In the genomic region with DNA sequence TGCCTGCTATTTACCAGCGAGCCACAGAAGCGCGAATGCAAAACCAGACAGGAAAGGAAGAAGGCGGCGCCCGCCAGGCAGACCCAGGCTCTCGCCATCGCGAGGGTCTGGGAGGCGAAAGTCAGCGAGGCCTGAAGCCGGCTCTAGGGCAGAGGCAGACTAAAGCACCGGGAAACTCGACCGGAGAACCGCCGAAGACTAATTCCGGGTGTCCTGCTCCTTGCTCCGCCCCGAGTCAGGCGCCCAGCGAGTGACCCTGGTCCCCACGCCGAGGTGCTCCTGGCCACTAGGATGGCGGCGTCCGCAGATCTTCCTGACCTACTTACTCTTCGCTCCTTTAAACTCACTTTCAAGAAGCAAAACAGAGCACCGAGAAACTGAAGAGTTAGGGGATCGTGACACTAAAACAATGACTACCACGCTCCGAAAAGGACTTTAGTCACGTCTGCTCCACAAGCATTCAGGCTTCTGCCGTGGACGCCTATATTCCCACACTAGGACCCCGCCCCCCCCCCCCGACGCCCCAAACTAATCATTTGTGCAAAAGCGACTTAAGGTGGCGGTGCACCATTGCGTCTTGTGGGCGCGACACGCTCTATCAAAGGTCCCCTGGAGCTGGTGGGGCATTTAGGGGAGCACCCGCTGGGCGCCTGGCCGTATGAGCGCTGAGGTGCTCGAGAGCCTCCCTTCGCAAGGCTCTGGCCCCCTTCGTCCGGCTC, we compare ENCODE assay signal across 8 mouse cellular contexts. TPM values are rescaled to one million over a fixed set of nuclear protein-coding genes. Genes with fewer than 3 reads are reported as not detected.
DNase-seq lines count a peak whose midpoint lies in the region; ATAC-seq and TF ChIP-seq lines count a peak whose summit lies in the region.

A gene (minus strand): TSS at position 287 of the 719 bp plus-strand sequence.
A gene (plus strand): TSS at position 621 of the 719 bp plus-strand sequence.

- peak within 1 kb of the TSS; percentile 86 to 90 for H3K4me3 ChIP-seq in ES-E14 (ENCODE audit: insufficient read depth in 1 of 2, low read depth in 1 of 2, low read length in 2 of 2, poor library complexity in 1 of 2, severe bottlenecking in 1 of 2)
- H3K4me3 ChIP-seq in forebrain, embryonic 15.5 days, result peak within 1 kb of the TSS; percentile 98
- H3K4me3 ChIP-seq in layer of hippocampus, adult 2 months, result peak within 1 kb of the TSS; percentile 99
- H3K4me3 ChIP-seq in lung, embryonic 14.5 days (ENCODE audit: low read depth, low read length), result peak within 1 kb of the TSS; percentile 83
- H3K4me3 ChIP-seq in olfactory bulb, adult 2 months (ENCODE audit: insufficient read depth, low read depth, low read length), result peak within 1 kb of the TSS; percentile 87
- H3K4me3 ChIP-seq in thymus, adult 2 months (ENCODE audit: control insufficient read depth, insufficient read depth, low read length), result peak within 1 kb of the TSS; percentile 66

- intact Hi-C loops in heart, postnatal 36 days (cut with DNase I), result loop anchor here (5.0 to 10.0 kb wide), 3 partner anchors 446 to 1898 kb away; a partner anchor contains a TSS

- WGBS in forebrain, embryonic 15.5 days, result under 1% methylated on average over 52 of the region's 52 CpGs
- WGBS in lung, embryonic 14.5 days, result under 1% methylated on average over 52 of the region's 52 CpGs
- WGBS in olfactory bulb, adult 2 months, result under 1% methylated on average over 52 of the region's 52 CpGs
- under 1% methylated on average over 52 of the region's 52 CpGs for WGBS in thymus, adult 2 months

- H3K9me3 ChIP-seq in ES-E14 (ENCODE audit: control insufficient read depth, insufficient read depth, low read depth, low read length), result no peaks in the 10 kb centered on the region
- no peaks in the 10 kb centered on the region for H3K9me3 ChIP-seq in forebrain, embryonic 15.5 days
- no peaks in the 10 kb centered on the region for H3K9me3 ChIP-seq in lung, embryonic 14.5 days (ENCODE audit: low read depth, low read length)

- no peaks in the 10 kb centered on the region; the same call in 1 of the 2 replicates for H3K36me3 ChIP-seq in ES-E14 (ENCODE audit: control insufficient read depth, insufficient read depth, low read length, poor library complexity, severe bottlenecking)
- peaks cover 11% of the 10 kb centered on the region for H3K36me3 ChIP-seq in forebrain, embryonic 15.5 days
- H3K36me3 ChIP-seq in lung, embryonic 14.5 days (ENCODE audit: insufficient read depth), result peaks cover 24% of the 10 kb centered on the region
- no peaks in the 10 kb centered on the region; the same call in 1 of the 2 replicates for H3K36me3 ChIP-seq in thymus, adult 2 months (ENCODE audit: control insufficient read depth, insufficient read depth, low read length)

- TF ChIP-seq POLR2A in olfactory bulb, adult 2 months (IDR thresholded peaks at IDR 0.05; ENCODE audit: insufficient read depth, low read depth, low read length), result peak; percentile 60; the same call in 1 of the 2 replicates
- TF ChIP-seq POLR2A in thymus, adult 2 months (IDR thresholded peaks at IDR 0.05; ENCODE audit: control insufficient read depth, extremely low read depth, insufficient read depth, low read length, poor library complexity), result no peak

- peak within 1 kb of the TSS; percentile 68 for H3K4me2 ChIP-seq in forebrain, embryonic 15.5 days (replicated peaks)
- H3K4me2 ChIP-seq in lung, embryonic 14.5 days, result peak within 1 kb of the TSS; percentile 86

- peak within 1 kb of the TSS; percentile 91 for H3K9ac ChIP-seq in ES-E14 (ENCODE audit: insufficient read depth, low read depth, low read length, poor library complexity, severe bottlenecking)
- H3K9ac ChIP-seq in forebrain, embryonic 15.5 days (replicated peaks), result peak within 1 kb of the TSS; percentile 95
- peak within 1 kb of the TSS; percentile 91 for H3K9ac ChIP-seq in lung, embryonic 14.5 days

- peak; percentile 28; the same call in 1 of the 2 replicates for TF ChIP-seq CTCF in layer of hippocampus, adult 2 months (conservative IDR thresholded peaks at IDR 0.05)
- 0 out of 2 replicates have a peak, but pooled peaks have one; percentile 20 for TF ChIP-seq CTCF in lung, embryonic 14.5 days (IDR thresholded peaks at IDR 0.05; ENCODE audit: low read depth)
- TF ChIP-seq CTCF in olfactory bulb, adult 2 months (IDR thresholded peaks at IDR 0.05; ENCODE audit: insufficient read depth, low read depth, low read length), result peak; percentile 31; the same call in 1 of the 2 replicates
- TF ChIP-seq CTCF in thymus, adult 2 months (IDR thresholded peaks at IDR 0.05; ENCODE audit: borderline replicate concordance, control insufficient read depth, extremely low read depth, insufficient read depth, low read length, poor library complexity), result no peak

- no peaks in the 10 kb centered on the region for H3K27me3 ChIP-seq in forebrain, embryonic 15.5 days
- no peaks in the 10 kb centered on the region for H3K27me3 ChIP-seq in lung, embryonic 14.5 days (ENCODE audit: insufficient read depth, low read length)
- no peaks in the 10 kb centered on the region for H3K27me3 ChIP-seq in thymus, adult 2 months (ENCODE audit: control insufficient read depth, insufficient read depth, low read length)

- peak; percentile 98 for ATAC-seq in forebrain, embryonic 15.5 days (replicated peaks)
- ATAC-seq in lung, embryonic 14.5 days (ENCODE audit: insufficient read depth), result peak; percentile 99

- in situ Hi-C loops in ES-E14 (cut with MboI; ENCODE audit: low sequenced_read_pairs in 2 of 2, unreplicated experiment in 2 of 2), result loop anchor here (25.0 kb wide), 2 partner anchors 426 to 1201 kb away; a partner anchor contains a TSS

- peak; percentile 55 for DNase-seq in ES-E14 (ENCODE audit: low read depth, low spot score)
- peak; percentile 96 for DNase-seq in cerebellum, adult 11-12 months
- peak; percentile 97 for DNase-seq in heart, postnatal 36 days
- DNase-seq in layer of hippocampus, adult 2 months (ENCODE audit: low spot score in 2 of 2), result peak; percentile 96 to 98
- peak; percentile 98 for DNase-seq in lung, embryonic 14.5 days
- peak; percentile 90 for DNase-seq in thymus, adult 2 months

- H3K4me1 ChIP-seq in ES-E14 (ENCODE audit: control insufficient read depth in 2 of 2, insufficient read depth in 2 of 2, low read length in 2 of 2, poor library complexity in 1 of 2), result peaks cover 3 to 4% of the 10 kb centered on the region in 2 experiments; a peak in 2 of 4 replicates
- H3K4me1 ChIP-seq in forebrain, embryonic 15.5 days, result peaks cover 46% of the 10 kb centered on the region
- peaks cover 9% of the 10 kb centered on the region for H3K4me1 ChIP-seq in lung, embryonic 14.5 days (ENCODE audit: insufficient read depth)
- H3K4me1 ChIP-seq in olfactory bulb, adult 2 months (ENCODE audit: control insufficient read depth, insufficient read depth, low read length), result peaks cover 16% of the 10 kb centered on the region
- peaks cover 15% of the 10 kb centered on the region for H3K4me1 ChIP-seq in thymus, adult 2 months (replicated peaks; ENCODE audit: control insufficient read depth, insufficient read depth, low read length)

- H3K27ac ChIP-seq in ES-E14 (ENCODE audit: insufficient read depth, low read depth, low read length, poor library complexity, severe bottlenecking), result peak within 1 kb of the TSS; percentile 82
- H3K27ac ChIP-seq in forebrain, embryonic 15.5 days (replicated peaks), result peak within 1 kb of the TSS; percentile 95
- H3K27ac ChIP-seq in layer of hippocampus, adult 2 months, result peak within 1 kb of the TSS; percentile 100
- H3K27ac ChIP-seq in lung, embryonic 14.5 days (ENCODE audit: low read depth), result peak within 1 kb of the TSS; percentile 81
- H3K27ac ChIP-seq in olfactory bulb, adult 2 months (ENCODE audit: insufficient read depth, low read depth, low read length), result peak within 1 kb of the TSS; percentile 100
- H3K27ac ChIP-seq in thymus, adult 2 months (ENCODE audit: control insufficient read depth, insufficient read depth, low read length), result peak within 1 kb of the TSS; percentile 65

TF ChIP-seq in ES-E14, 5 proteins besides CTCF, POLR2A, EP300 and RAD21:
- TF ChIP-seq CHD2 (IDR thresholded peaks at IDR 0.05; ENCODE audit: low read depth, low read length) (0 out of 2 replicates have a peak, but pooled peaks have one; percentile 68), HCFC1 (IDR thresholded peaks at IDR 0.05; ENCODE audit: borderline replicate concordance, insufficient read depth, low read length) (0 out of 2 replicates have a peak, but pooled peaks have one; percentile 66), ZC3H11A (IDR thresholded peaks at IDR 0.05; ENCODE audit: borderline replicate concordance, low read depth, low read length) (no peak)
TF ChIP-seq in ES-E14: peak in this region for 2.

RNA-seq across cellular contexts. Expression of the first gene that starts in this region (rescaled TPM):
- 12.6 and 16.2 TPM in 2 replicates for total RNA-seq in ES-E14 (2012; rRNA removed)
- 9.7 and 9.8 TPM in 2 replicates for polyA plus RNA-seq in forebrain, embryonic 15.5 days (2015; fragmentation: Nextera tagmentation; extraction: Ambion mirVana)
- total RNA-seq in heart, postnatal 36 days (2021), result 1 to 10 TPM; 5.5 to 6.6 TPM
- 10 to 100 TPM in 1 of 2 experiments, 1 to 10 TPM in 1; 9.8 to 11.7 TPM for total RNA-seq in layer of hippocampus, adult 2 months (2021)
- polyA plus RNA-seq in lung, embryonic 14.5 days (2014; fragmentation: Nextera tagmentation; extraction: Ambion mirVana), result 7.9 and 8.5 TPM in 2 replicates
- not detected in 2 replicates for polyA plus RNA-seq in olfactory bulb, adult 2 months (2012; ENCODE audit: insufficient read depth, insufficient read length, low replicate concordance, missing spikeins)
- polyA plus RNA-seq in thymus, adult 2 months (2012; rRNA removed), result 9.5 and 9.9 TPM in 2 replicates

RNA-seq across cellular contexts. Expression of the second gene that starts in this region (rescaled TPM):
- total RNA-seq in ES-E14 (2012; rRNA removed), result 10.6 and 11.9 TPM in 2 replicates
- 29.4 and 31.6 TPM in 2 replicates for polyA plus RNA-seq in forebrain, embryonic 15.5 days (2015; fragmentation: Nextera tagmentation; extraction: Ambion mirVana)
- 10 to 100 TPM in 1 of 2 experiments, 1 to 10 TPM in 1; 7.6 to 11.0 TPM for total RNA-seq in heart, postnatal 36 days (2021)
- total RNA-seq in layer of hippocampus, adult 2 months (2021), result 10 to 100 TPM; 24.8 to 29.6 TPM
- polyA plus RNA-seq in lung, embryonic 14.5 days (2014; fragmentation: Nextera tagmentation; extraction: Ambion mirVana), result 20.2 and 21.9 TPM in 2 replicates
- not detected in 2 replicates for polyA plus RNA-seq in olfactory bulb, adult 2 months (2012; ENCODE audit: insufficient read depth, insufficient read length, low replicate concordance, missing spikeins)
- polyA plus RNA-seq in thymus, adult 2 months (2012; rRNA removed), result 78.9 and 99.6 TPM in 2 replicates

Comparison
In these comparisons a context has a peak if more than half of its experiments do, and no peak if none do; other contexts are left out.
1. Peak in every context shown above with its lines: DNase-seq, ATAC-seq, H3K4me3 ChIP-seq and H3K27ac ChIP-seq.